Mouse (Mus musculus) CH12.LX (cell line): Measurements from ENCODE around the gene Fut11. TPM values are rescaled to one million over a fixed set of nuclear protein-coding genes. Genes with fewer than 3 reads are reported as not detected.

ENCODE experiments used
- DNase-seq: peaks from one replicate; pipeline ENCODE4 v3.0.0-alpha.2; 2013; ENCODE audit errors: extremely low read depth
- H3K27ac ChIP-seq: 2 replicates; pipeline ENCODE4 v1.5.1; 2012; ENCODE audit warnings: low read depth, mild to moderate bottlenecking, control low read depth, moderate library complexity; ENCODE audit not compliant: insufficient read depth
- H3K27me3 ChIP-seq: replicated peaks from 2 replicates; pipeline ENCODE3; 2012; ENCODE audit warnings: inconsistent platforms
- H3K36me3 ChIP-seq, 2 experiments: replicated peaks in 1 of 2; 2 replicates each; pipeline versions ENCODE3 to v1.6.1; 2012; ENCODE audit warnings: inconsistent platforms in 1 of 2, low read length in 1 of 2, mild to moderate bottlenecking in 1 of 2, mixed read lengths in 1 of 2, moderate library complexity in 1 of 2; ENCODE audit not compliant: control insufficient read depth in 1 of 2, insufficient read depth in 1 of 2
- H3K4me1 ChIP-seq, 2 experiments: 2 replicates each; pipeline ENCODE4 v1.6.1; 2012; ENCODE audit warnings: inconsistent platforms in 1 of 2, moderate library complexity in 1 of 2; ENCODE audit not compliant: insufficient read depth in 2 of 2, control insufficient read depth in 1 of 2
- H3K4me2 ChIP-seq: 2 replicates; pipeline ENCODE4 v1.6.1; 2012; ENCODE audit warnings: low read depth, mild to moderate bottlenecking, control low read depth; ENCODE audit not compliant: poor library complexity, insufficient read depth, severe bottlenecking
- H3K4me3 ChIP-seq, 3 experiments: fragments of 150-350 bp in 1 of 3; sonication (generic) in 1 of 3; replicated peaks in 1 of 3; 2 replicates each; pipeline versions ENCODE3 to v1.5.1; 2011 to 2012; ENCODE audit warnings: low read depth in 2 of 3, low read length in 2 of 3, mild to moderate bottlenecking in 2 of 3, moderate library complexity in 2 of 3, control low read depth in 1 of 3, improper control_type of control experiment in 1 of 3, inconsistent platforms in 1 of 3, mixed read lengths in 1 of 3; ENCODE audit not compliant: poor library complexity in 1 of 3
- H3K79me2 ChIP-seq: replicated peaks from 2 replicates; pipeline ENCODE4 v1.6.1; 2012; ENCODE audit warnings: mild to moderate bottlenecking, moderate library complexity; ENCODE audit not compliant: control insufficient read depth, poor library complexity, insufficient read depth, severe bottlenecking; ENCODE audit errors: extremely low read depth
- H3K9ac ChIP-seq: 2 replicates; pipeline ENCODE4 v1.6.1; 2012; ENCODE audit warnings: low read depth, mild to moderate bottlenecking, control low read depth, moderate library complexity; ENCODE audit not compliant: insufficient read depth
- H3K9me3 ChIP-seq: replicated peaks from 2 replicates; pipeline ENCODE3; 2012; ENCODE audit warnings: low read length, inconsistent platforms, mixed read lengths
- BHLHE40 ChIP-seq: IDR thresholded peaks from 2 replicates; pipeline ENCODE4 v1.6.1; 2011; ENCODE audit warnings: mild to moderate bottlenecking, low read depth, low read length, improper control_type of control experiment
- CHD1 ChIP-seq: IDR thresholded peaks from 2 replicates; pipeline ENCODE4 v1.6.1; 2012; ENCODE audit warnings: low read depth, low read length, improper control_type of control experiment, inconsistent platforms
- CHD2 ChIP-seq: IDR thresholded peaks from 2 replicates; pipeline ENCODE4 v1.6.1; 2011; ENCODE audit warnings: low read length, improper control_type of control experiment
- CTCF ChIP-seq, 2 experiments: IDR thresholded peaks in 1 of 2; conservative IDR thresholded peaks in 1 of 2; 2 replicates each; pipeline ENCODE4 v1.5.1; 2011 to 2012; ENCODE audit warnings: low read depth in 2 of 2, low read length in 2 of 2, improper control_type of control experiment in 1 of 2, inconsistent platforms in 1 of 2, mild to moderate bottlenecking in 1 of 2, moderate library complexity in 1 of 2
- E2F4 ChIP-seq: IDR thresholded peaks from 2 replicates; pipeline ENCODE4 v1.6.1; 2011; ENCODE audit warnings: low read depth, low read length, improper control_type of control experiment; ENCODE audit not compliant: insufficient replicate concordance
- ELF1 ChIP-seq: IDR thresholded peaks from 2 replicates; pipeline ENCODE4 v1.6.1; 2014; ENCODE audit warnings: low read depth, mild to moderate bottlenecking, inconsistent platforms, low read length, improper control_type of control experiment
- EP300 ChIP-seq: IDR thresholded peaks from 2 replicates; pipeline ENCODE4 v1.6.1; 2011; ENCODE audit warnings: low read length, improper control_type of control experiment
- ETS1 ChIP-seq: conservative IDR thresholded peaks from 2 replicates; pipeline ENCODE4 v1.6.1; 2012; ENCODE audit warnings: low read depth, mild to moderate bottlenecking, inconsistent platforms, low read length, improper control_type of control experiment, moderate library complexity
- GABPA ChIP-seq: IDR thresholded peaks from 2 replicates; pipeline ENCODE4 v1.6.1; 2012; ENCODE audit warnings: low read depth, low read length, improper control_type of control experiment, inconsistent platforms; ENCODE audit not compliant: insufficient replicate concordance
- HCFC1 ChIP-seq: IDR thresholded peaks from 2 replicates; pipeline ENCODE4 v1.6.1; 2012; ENCODE audit warnings: low read depth, mild to moderate bottlenecking, inconsistent platforms, low read length, improper control_type of control experiment
- IRF4 ChIP-seq: IDR thresholded peaks from 2 replicates; pipeline ENCODE4 v1.6.1; 2014; ENCODE audit warnings: low read depth, mild to moderate bottlenecking, inconsistent platforms, low read length, improper control_type of control experiment
- JUN ChIP-seq: IDR thresholded peaks from 2 replicates; pipeline ENCODE4 v1.6.1; 2011; ENCODE audit warnings: low read depth, mild to moderate bottlenecking, low read length, improper control_type of control experiment, moderate library complexity; ENCODE audit not compliant: insufficient read depth
- JUND ChIP-seq: conservative IDR thresholded peaks from 2 replicates; pipeline ENCODE4 v1.6.1; 2011; ENCODE audit warnings: low read depth, low read length, improper control_type of control experiment
- KAT2A ChIP-seq: IDR thresholded peaks from 2 replicates; pipeline ENCODE4 v1.6.1; 2012; ENCODE audit warnings: low read length, improper control_type of control experiment, inconsistent platforms; ENCODE audit not compliant: insufficient replicate concordance
- MAFK ChIP-seq: IDR thresholded peaks from 2 replicates; pipeline ENCODE4 v1.6.1; 2011; ENCODE audit warnings: low read length, improper control_type of control experiment; ENCODE audit not compliant: insufficient replicate concordance
- MAX ChIP-seq: IDR thresholded peaks from 2 replicates; pipeline ENCODE4 v1.6.1; 2011; ENCODE audit warnings: low read length, improper control_type of control experiment
- MAZ ChIP-seq: IDR thresholded peaks from 2 replicates; pipeline ENCODE4 v1.6.1; 2012; ENCODE audit warnings: low read depth, mild to moderate bottlenecking, inconsistent platforms, low read length, improper control_type of control experiment, moderate library complexity
- MEF2A ChIP-seq: IDR thresholded peaks from 2 replicates; pipeline ENCODE4 v1.6.1; 2014; ENCODE audit warnings: low read depth, mild to moderate bottlenecking, inconsistent platforms, low read length, improper control_type of control experiment, borderline replicate concordance
- MXI1 ChIP-seq: IDR thresholded peaks from 2 replicates; pipeline ENCODE4 v1.6.1; 2011; ENCODE audit warnings: mild to moderate bottlenecking, low read depth, low read length, improper control_type of control experiment
- MYC ChIP-seq: IDR thresholded peaks from 2 replicates; pipeline ENCODE4 v1.6.1; 2011; ENCODE audit warnings: low read depth, mild to moderate bottlenecking, improper control_type of control experiment, low read length
- NELFE ChIP-seq: IDR thresholded peaks from 2 replicates; pipeline ENCODE4 v1.6.1; 2011; ENCODE audit warnings: low read depth, low read length, improper control_type of control experiment
- NRF1 ChIP-seq: IDR thresholded peaks from 2 replicates; pipeline ENCODE4 v1.6.1; 2014; ENCODE audit warnings: low read depth, mild to moderate bottlenecking, inconsistent platforms, low read length, improper control_type of control experiment, moderate library complexity
- PAX5 ChIP-seq: IDR thresholded peaks from 2 replicates; pipeline ENCODE4 v1.6.1; 2012; ENCODE audit warnings: low read length, inconsistent platforms, mixed read lengths
- POLR2A ChIP-seq: IDR thresholded peaks from 2 replicates; pipeline ENCODE4 v1.6.1; 2011; ENCODE audit warnings: low read depth, mild to moderate bottlenecking, improper control_type of control experiment, low read length
- POLR2AphosphoS2 ChIP-seq: IDR thresholded peaks from 2 replicates; pipeline ENCODE4 v1.6.1; 2011; ENCODE audit warnings: low read depth, low read length, improper control_type of control experiment
- RAD21 ChIP-seq: IDR thresholded peaks from 2 replicates; pipeline ENCODE4 v1.6.1; 2011; ENCODE audit warnings: low read depth, mild to moderate bottlenecking, low read length, improper control_type of control experiment, moderate library complexity
- RCOR1 ChIP-seq: conservative IDR thresholded peaks from 2 replicates; pipeline ENCODE4 v1.6.1; 2012; ENCODE audit warnings: low read depth, mild to moderate bottlenecking, inconsistent platforms, low read length, improper control_type of control experiment
- SIN3A ChIP-seq: IDR thresholded peaks from 2 replicates; pipeline ENCODE4 v1.6.1; 2012; ENCODE audit warnings: low read length, improper control_type of control experiment, inconsistent platforms
- SMC3 ChIP-seq: IDR thresholded peaks from 2 replicates; pipeline ENCODE4 v1.6.1; 2011; ENCODE audit warnings: low read depth, low read length, improper control_type of control experiment
- TBP ChIP-seq: conservative IDR thresholded peaks from 2 replicates; pipeline ENCODE4 v1.6.1; 2011; ENCODE audit warnings: low read depth, low read length, improper control_type of control experiment
- TCF12 ChIP-seq: IDR thresholded peaks from 2 replicates; pipeline ENCODE4 v1.6.1; 2014; ENCODE audit warnings: low read depth, mild to moderate bottlenecking, inconsistent platforms, low read length, improper control_type of control experiment
- UBTF ChIP-seq: IDR thresholded peaks from 2 replicates; pipeline ENCODE4 v1.6.1; 2012; ENCODE audit warnings: low read depth, mild to moderate bottlenecking, inconsistent platforms, low read length, improper control_type of control experiment, moderate library complexity
- USF1 ChIP-seq: IDR thresholded peaks from 2 replicates; pipeline ENCODE4 v1.6.1; 2014; ENCODE audit warnings: low read depth, mild to moderate bottlenecking, inconsistent platforms, low read length, improper control_type of control experiment
- USF2 ChIP-seq: conservative IDR thresholded peaks from 2 replicates; pipeline ENCODE4 v1.6.1; 2011; ENCODE audit warnings: low read depth, low read length, improper control_type of control experiment
- ZC3H11A ChIP-seq: IDR thresholded peaks from 2 replicates; pipeline ENCODE4 v1.6.1; 2012; ENCODE audit warnings: low read depth, mild to moderate bottlenecking, inconsistent platforms, low read length, improper control_type of control experiment
- ZKSCAN1 ChIP-seq: IDR thresholded peaks from 2 replicates; pipeline ENCODE4 v1.6.1; 2012; ENCODE audit warnings: low read depth, inconsistent platforms, low read length, improper control_type of control experiment, borderline replicate concordance
- ZMIZ1 ChIP-seq: IDR thresholded peaks from 2 replicates; pipeline ENCODE4 v1.6.1; 2012; ENCODE audit warnings: low read depth, mild to moderate bottlenecking, inconsistent platforms, low read length, improper control_type of control experiment
- ZNF384 ChIP-seq: IDR thresholded peaks from 2 replicates; pipeline ENCODE4 v1.6.1; 2012; ENCODE audit warnings: low read depth, low read length, improper control_type of control experiment, inconsistent platforms
- dilution Hi-C: fragments of 300-500 bp; cut with MboI; formaldehyde crosslinking; loops from 2 replicates; pipeline ENCODE4 v1.14.3; 2020; ENCODE audit warnings: low sequenced_read_pairs; ENCODE audit not compliant: extremely low pct_unique_long_range_greater_than_20kb, extremely low pct_ligation_motif_present
- in situ Hi-C: fragments of 300-500 bp; cut with MboI; formaldehyde crosslinking; loops from 3 replicates; pipeline ENCODE4 v1.14.3; 2019; ENCODE audit warnings: low sequenced_read_pairs, low pct_ligation_motif_present, low pct_unique_long_range_greater_than_20kb, mixed read lengths
- polyA plus RNA-seq: library from polyadenylated mRNA; unstranded; fragments of >175 nt; gene quantifications from 2 replicates; pipeline ENCODE4 v1.2.1, GENCODE M21; 2012; ENCODE audit warnings: low read depth; ENCODE audit not compliant: insufficient read length
- total RNA-seq, 2 experiments: library from RNA; depleted of rRNA; stranded (reverse); fragments of 300-350 nt in 1 of 2; fragments of >200 nt in 1 of 2; gene quantifications; 2 replicates each; pipeline ENCODE4 v1.2.3; 2012 to 2014

Gene Fut11
- total and polyA plus RNA-seq, 3 experiments = 2.9 to 3.8 (median 3.7) TPM

- in situ Hi-C loops = no loop called here
- H3K4me1 ChIP-seq = peaks cover 0 to 20% of the 10 kb centered on the region in 2 experiments; a peak in 2 of 4 replicates
- peak within 1 kb of the TSS; percentile 76 for H3K4me2 ChIP-seq
- DNase-seq = peak; percentile 79
- H3K79me2 ChIP-seq = no peaks in the 10 kb centered on the region; the same call in 1 of the 2 replicates
- no peaks in the 10 kb centered on the region for H3K27me3 ChIP-seq
- peak within 1 kb of the TSS; percentile 87 for H3K9ac ChIP-seq
- H3K27ac ChIP-seq = 0 out of 2 replicates have a peak within 1 kb of the TSS, but pooled peaks have one; percentile 2
- no peaks in the 10 kb centered on the region for H3K9me3 ChIP-seq
- H3K4me3 ChIP-seq = peak within 1 kb of the TSS; percentile 81 to 91 (median 83)
- H3K36me3 ChIP-seq = peaks cover 37 to 69% of the 10 kb centered on the region in 2 experiments
- dilution Hi-C loops = no loop called here
- TF ChIP-seq USF2 (no peak), MAZ (peak; percentile 70; the same call in 1 of the 2 replicates), JUN (no peak), ZKSCAN1 (no peak), POLR2A (peak; percentile 61), MAFK (no peak), HCFC1 (peak; percentile 49), RCOR1 (0 out of 2 replicates have a peak, but pooled peaks have one; percentile 18), CHD1 (peak; percentile 98), SMC3 (no peak), E2F4 (no peak), ZNF384 (no peak), POLR2AphosphoS2 (no peak), ZMIZ1 (peak; percentile 66; the same call in 1 of the 2 replicates), GABPA (no peak), EP300 (no peak), ELF1 (peak; percentile 71), NELFE (peak; percentile 36; the same call in 1 of the 2 replicates), TCF12 (peak; percentile 47; the same call in 1 of the 2 replicates), JUND (no peak), MXI1 (peak; percentile 49), UBTF (0 out of 2 replicates have a peak, but pooled peaks have one; percentile 45), CHD2 (no peak), PAX5 (no peak), USF1 (no peak), CTCF (conservative IDR thresholded peaks at IDR 0.05 in 1 of 2, IDR thresholded peaks at IDR 0.05 in 1 of 2; ENCODE audit: low read depth in 2 of 2, low read length in 2 of 2) (no peak), BHLHE40 (no peak), SIN3A (no peak; the same call in none of the 2 replicates), MEF2A (no peak; the same call in 1 of the 2 replicates), RAD21 (no peak), KAT2A (no peak), NRF1 (peak; percentile 41; the same call in 1 of the 2 replicates), IRF4 (peak; percentile 31), MYC (no peak), ZC3H11A (no peak), MAX (no peak), ETS1 (no peak), TBP (no peak)
Measured at GRCm38 (mm10) chr14:20733952-20734774, 39.4 kb downstream of the Fut11 start, which contains the start of gene Ndst2. TSS of gene Ndst2 (minus strand) at chr14:20734562.
